Mouse (Mus musculus) midbrain, embryonic 15.5 days (tissue): ENCODE results near the gene Sptbn4. TPM values are rescaled to one million over a fixed set of nuclear protein-coding genes. Genes with fewer than 3 reads are reported as not detected.

Source experiments
- ATAC-seq: fragments of 200-750 bp; cut with Nextera tagmentation; replicated peaks from 2 replicates; pipeline ENCODE4 v1.8.0; 2017; ENCODE audit warnings: moderate TSS enrichment
- H3K27ac ChIP-seq: fragments of 300-500 bp; sonication (generic); 2 replicates; pipeline ENCODE4 v1.5.1; 2015; ENCODE audit warnings: mild to moderate bottlenecking, inconsistent platforms
- H3K27me3 ChIP-seq: fragments of 300-500 bp; sonication (generic); replicated peaks from 2 replicates; pipeline ENCODE4 v1.6.1; 2015; ENCODE audit warnings: inconsistent platforms
- H3K36me3 ChIP-seq: fragments of 300-500 bp; sonication (generic); replicated peaks from 2 replicates; pipeline ENCODE4 v1.6.1; 2015; ENCODE audit warnings: inconsistent platforms
- H3K4me1 ChIP-seq: fragments of 300-500 bp; sonication (generic); 2 replicates; pipeline ENCODE4 v1.6.1; 2015; ENCODE audit warnings: inconsistent platforms
- H3K4me2 ChIP-seq: fragments of 300-500 bp; sonication (generic); 2 replicates; pipeline ENCODE4 v1.6.1; 2015; ENCODE audit warnings: inconsistent platforms, mild to moderate bottlenecking, moderate library complexity
- H3K4me3 ChIP-seq: fragments of 300-500 bp; sonication (generic); 2 replicates; pipeline ENCODE4 v1.5.1; 2015; ENCODE audit warnings: mild to moderate bottlenecking, inconsistent platforms
- H3K9ac ChIP-seq: fragments of 300-500 bp; sonication (generic); 2 replicates; pipeline ENCODE4 v1.6.1; 2015; ENCODE audit warnings: mild to moderate bottlenecking, inconsistent platforms
- H3K9me3 ChIP-seq: fragments of 300-500 bp; sonication (generic); 2 replicates; pipeline ENCODE4 v1.6.1; 2016; ENCODE audit warnings: inconsistent platforms
- WGBS: fragments of 180-500 bp; shearing (Covaris S2); methylation state at CpG from one replicate; pipeline ENCODE4 v1.1.7; 2015; ENCODE audit warnings: mixed read lengths; 5-methylcytosine and 5-hydroxymethylcytosine counted together
- polyA plus RNA-seq: library from polyadenylated mRNA; unstranded; fragments of >200 nt; fragmentation: Nextera tagmentation; extraction: Ambion mirVana; gene quantifications from 2 replicates; pipeline ENCODE4 v1.2.1, GENCODE M21; 2015

Gene Sptbn4
- polyA plus RNA-seq, 1 experiment from 2014 or later: 4.4 TPM

DNA sequence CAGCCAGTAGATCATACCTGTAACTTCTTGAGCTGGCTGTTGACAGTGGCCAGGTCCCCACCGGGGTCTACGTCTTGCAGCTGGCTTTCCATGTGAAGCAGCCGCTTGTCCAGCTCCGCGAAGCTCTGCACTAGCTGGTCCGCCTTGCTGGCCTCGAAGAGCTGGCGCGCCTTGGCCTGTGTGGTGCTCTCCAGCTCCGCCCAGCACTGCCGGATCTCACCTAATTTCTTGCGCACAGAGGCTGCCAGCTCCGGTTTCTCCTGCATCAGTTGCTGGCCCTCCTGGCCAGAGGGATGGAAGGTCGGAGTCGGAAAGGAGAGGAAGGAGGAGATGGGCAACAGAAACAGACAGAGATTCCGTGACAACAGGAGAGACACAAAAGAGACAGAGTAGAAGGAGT lies 56.1 kb downstream of the Sptbn4 start:
- Histone ChIP-seq H3K36me3 (no peaks in the 10 kb centered on the region), H3K9ac (no peak overlapping the region), H3K27ac (no peak overlapping the region), H3K4me3 (no peak overlapping the region), H3K4me1 (peaks cover 8% of the 10 kb centered on the region), H3K4me2 (no peak overlapping the region), H3K27me3 (peaks cover 47% of the 10 kb centered on the region), H3K9me3 (no peaks in the 10 kb centered on the region)
- ATAC-seq: no peak
- WGBS: 42% methylated on average over 16 of the region's 16 CpGs

DNA sequence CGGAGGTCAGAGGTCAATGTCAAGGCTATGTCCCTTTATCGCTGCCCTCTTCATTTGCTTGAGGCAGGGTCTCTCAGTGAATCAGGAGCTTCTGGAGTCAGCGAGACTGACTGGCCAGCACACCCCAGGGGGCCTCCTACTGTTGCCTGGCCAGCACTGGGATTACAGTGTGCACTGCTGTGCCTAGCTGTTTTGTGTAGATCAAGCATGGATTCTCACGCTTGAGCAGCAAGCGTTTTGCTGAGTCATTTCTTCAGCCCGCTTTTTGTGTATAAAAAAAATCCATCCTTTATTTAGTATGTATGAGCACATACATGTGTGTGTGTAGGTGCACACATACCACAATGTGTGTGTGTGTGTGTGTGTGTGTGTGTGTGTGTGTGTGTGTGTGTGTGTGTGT lies 58.3 kb downstream of the Sptbn4 start:
- Histone ChIP-seq H3K4me1 (no peaks in the 10 kb centered on the region), H3K9ac (no peak overlapping the region), H3K27me3 (peaks cover 28% of the 10 kb centered on the region), H3K9me3 (no peaks in the 10 kb centered on the region), H3K36me3 (no peaks in the 10 kb centered on the region), H3K4me2 (no peak overlapping the region), H3K27ac (no peak overlapping the region), H3K4me3 (no peak overlapping the region)
- ATAC-seq: no peak
- 65% methylated on average over 6 of the region's 6 CpGs for whole genome bisulfite sequencing

DNA sequence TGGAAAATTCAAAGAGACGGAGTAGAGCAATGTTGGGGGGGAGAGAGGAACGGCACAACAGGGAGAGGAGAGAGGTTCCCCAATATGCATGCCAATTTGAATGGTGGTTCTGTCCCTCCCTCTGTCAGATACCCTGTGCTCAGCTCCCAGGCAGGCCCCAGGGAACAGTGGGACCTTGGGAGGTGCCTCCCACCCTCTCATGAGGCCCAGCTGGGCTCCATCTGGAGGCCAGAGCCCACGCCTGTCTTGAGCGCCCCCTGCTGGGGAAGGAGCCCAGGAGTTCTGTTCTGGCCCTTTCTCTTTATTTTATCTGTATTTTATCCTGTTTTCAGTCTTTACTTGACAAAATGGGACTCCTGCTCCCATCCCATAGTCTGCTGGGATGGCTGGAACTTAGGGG lies 62.8 kb downstream of the Sptbn4 start:
- ATAC-seq: no peak
- Histone ChIP-seq H3K36me3 (no peaks in the 10 kb centered on the region), H3K4me1 (no peaks in the 10 kb centered on the region), H3K9ac (no peak overlapping the region), H3K27ac (no peak overlapping the region), H3K9me3 (no peaks in the 10 kb centered on the region), H3K4me2 (no peak overlapping the region), H3K27me3 (no peaks in the 10 kb centered on the region), H3K4me3 (no peak overlapping the region)
- WGBS: 30% methylated on average over 4 of the region's 4 CpGs

DNA sequence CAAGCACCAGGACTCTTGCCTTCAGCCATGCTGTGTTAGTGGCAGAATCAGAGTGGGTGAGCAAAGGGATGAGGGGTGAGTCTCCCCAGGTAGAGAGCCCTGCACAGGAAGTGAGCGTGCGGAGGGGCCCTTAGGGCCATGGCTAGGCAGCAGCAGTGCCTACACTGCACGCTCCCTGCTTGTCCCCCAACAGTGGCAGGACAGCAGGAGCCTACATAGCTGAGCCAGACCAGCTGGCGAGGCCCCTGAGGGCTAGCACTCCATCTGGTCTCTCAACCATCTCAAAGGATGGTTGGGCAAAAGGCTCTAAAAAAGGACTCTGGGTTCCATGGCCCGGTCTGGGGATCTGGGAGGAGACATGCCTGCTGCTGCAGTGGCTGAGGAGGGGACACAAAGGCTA lies 63.4 kb downstream of the Sptbn4 start:
- H3K9me3 ChIP-seq: no peaks in the 10 kb centered on the region
- no peaks in the 10 kb centered on the region for H3K4me1 ChIP-seq
- H3K4me2 ChIP-seq: no peak overlapping the region
- no peak overlapping the region for H3K27ac ChIP-seq
- WGBS: 53% methylated on average over 5 of the region's 5 CpGs
- no peak overlapping the region for H3K9ac ChIP-seq
- H3K36me3 ChIP-seq: no peaks in the 10 kb centered on the region
- ATAC-seq: no peak
- H3K27me3 ChIP-seq: peaks cover under 1% of the 10 kb centered on the region; the same call in 1 of the 2 replicates
- H3K4me3 ChIP-seq: no peak overlapping the region

DNA sequence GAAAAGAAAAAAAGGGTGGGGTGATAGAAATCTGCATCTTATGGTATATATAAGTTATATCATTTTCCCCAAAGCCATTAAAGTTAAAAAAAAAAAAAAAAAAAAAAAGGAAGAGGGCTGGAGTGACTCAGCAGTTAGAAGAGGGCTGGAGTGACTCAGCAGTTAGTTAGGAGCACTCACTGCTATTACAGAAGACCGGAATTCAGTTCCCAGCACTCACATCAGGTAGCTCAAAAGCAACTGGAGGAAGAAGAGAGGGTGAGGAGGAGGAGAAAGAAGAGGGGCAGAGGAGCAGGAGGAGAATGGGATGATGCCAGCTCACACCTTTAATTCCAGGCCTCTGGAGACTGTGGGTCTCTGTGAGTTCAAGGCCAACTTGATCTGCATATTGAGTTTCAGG lies 64.3 kb downstream of the Sptbn4 start:
- H3K27me3 ChIP-seq: peaks cover 7% of the 10 kb centered on the region; the same call in 1 of the 2 replicates
- no peak overlapping the region for H3K9ac ChIP-seq
- H3K36me3 ChIP-seq: no peaks in the 10 kb centered on the region
- no peak overlapping the region for H3K27ac ChIP-seq
- H3K4me3 ChIP-seq: no peak overlapping the region
- no peaks in the 10 kb centered on the region for H3K9me3 ChIP-seq
- ATAC-seq: no peak
- no peaks in the 10 kb centered on the region for H3K4me1 ChIP-seq
- WGBS: 82% methylated on average over 1 of the region's 1 CpGs
- H3K4me2 ChIP-seq: no peak overlapping the region

DNA sequence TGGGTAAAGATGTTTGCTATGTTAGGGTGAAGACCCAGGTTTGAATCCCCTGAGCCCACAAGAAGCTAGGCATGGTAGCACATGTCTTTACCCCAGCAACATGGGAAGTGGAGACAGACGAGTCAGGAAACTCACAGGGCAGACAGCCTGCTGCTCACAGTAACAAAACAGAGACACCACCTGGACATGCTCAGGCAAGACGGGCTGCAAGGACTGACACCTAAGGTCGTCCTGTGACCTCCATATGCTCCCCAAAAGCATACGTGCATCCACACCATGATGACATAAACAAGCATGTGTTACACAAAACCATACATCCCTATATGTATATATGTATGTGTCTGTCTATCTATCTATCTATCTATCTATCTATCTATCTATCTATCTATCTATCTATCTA lies 65.9 kb downstream of the Sptbn4 start:
- Histone ChIP-seq H3K36me3 (no peaks in the 10 kb centered on the region), H3K9me3 (no peaks in the 10 kb centered on the region), H3K4me3 (no peak overlapping the region), H3K27ac (no peak overlapping the region), H3K4me1 (no peaks in the 10 kb centered on the region), H3K9ac (no peak overlapping the region), H3K27me3 (peaks cover 22% of the 10 kb centered on the region), H3K4me2 (no peak overlapping the region)
- WGBS: 56% methylated on average over 4 of the region's 4 CpGs
- ATAC-seq: no peak

DNA sequence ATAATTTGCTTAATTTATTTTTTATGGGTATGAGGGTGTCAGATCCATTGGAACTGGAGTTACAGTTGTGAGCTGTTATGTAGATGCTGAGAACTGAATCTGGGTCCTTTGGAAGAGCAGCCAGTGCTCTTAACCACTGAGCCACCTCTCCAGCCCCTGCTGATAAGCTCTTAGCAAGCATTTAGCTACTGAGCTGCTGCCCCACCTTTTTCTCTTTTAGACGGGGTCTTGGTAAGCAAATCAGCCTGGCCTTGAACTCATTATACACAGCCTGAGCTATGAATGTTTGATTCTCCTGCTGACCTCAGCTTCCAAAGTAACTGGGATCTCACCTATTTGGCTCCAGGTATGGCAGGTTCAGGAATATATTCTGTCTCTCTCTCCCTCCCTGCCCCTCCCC lies 66.5 kb downstream of the Sptbn4 start:
- Histone ChIP-seq H3K27ac (no peak overlapping the region), H3K4me2 (no peak overlapping the region), H3K4me3 (no peak overlapping the region), H3K9me3 (no peaks in the 10 kb centered on the region), H3K36me3 (no peaks in the 10 kb centered on the region), H3K4me1 (no peaks in the 10 kb centered on the region), H3K27me3 (peaks cover 28% of the 10 kb centered on the region), H3K9ac (no peak overlapping the region)
- 48% methylated on average over 1 of the region's 1 CpGs for WGBS
- no peak for ATAC-seq

DNA sequence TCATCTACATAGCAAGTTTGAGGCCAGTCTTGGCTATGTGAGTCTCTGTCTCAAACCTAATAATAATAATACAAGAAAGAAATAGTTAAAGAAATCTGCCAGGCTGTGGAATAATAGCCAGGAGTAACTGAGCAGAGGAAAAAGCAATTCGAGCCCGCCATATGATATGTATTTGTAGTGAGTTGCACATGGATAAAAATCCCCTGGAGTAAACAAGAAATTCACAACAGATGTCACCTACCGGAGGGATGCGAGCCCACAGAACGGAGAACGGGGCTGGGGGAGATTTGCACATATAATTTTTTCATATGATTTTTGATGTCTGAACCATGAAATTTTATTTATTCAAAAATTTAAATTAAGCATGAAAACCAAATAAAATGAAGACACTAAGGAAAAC lies 67.7 kb downstream of the Sptbn4 start:
- Histone ChIP-seq H3K36me3 (no peaks in the 10 kb centered on the region), H3K9ac (no peak overlapping the region), H3K4me2 (no peak overlapping the region), H3K9me3 (no peaks in the 10 kb centered on the region), H3K27me3 (peaks cover 38% of the 10 kb centered on the region), H3K4me3 (no peak overlapping the region), H3K27ac (no peak overlapping the region), H3K4me1 (peaks cover 3% of the 10 kb centered on the region; the same call in 1 of the 2 replicates)
- ATAC-seq: no peak
- WGBS: 76% methylated on average over 6 of the region's 6 CpGs

DNA sequence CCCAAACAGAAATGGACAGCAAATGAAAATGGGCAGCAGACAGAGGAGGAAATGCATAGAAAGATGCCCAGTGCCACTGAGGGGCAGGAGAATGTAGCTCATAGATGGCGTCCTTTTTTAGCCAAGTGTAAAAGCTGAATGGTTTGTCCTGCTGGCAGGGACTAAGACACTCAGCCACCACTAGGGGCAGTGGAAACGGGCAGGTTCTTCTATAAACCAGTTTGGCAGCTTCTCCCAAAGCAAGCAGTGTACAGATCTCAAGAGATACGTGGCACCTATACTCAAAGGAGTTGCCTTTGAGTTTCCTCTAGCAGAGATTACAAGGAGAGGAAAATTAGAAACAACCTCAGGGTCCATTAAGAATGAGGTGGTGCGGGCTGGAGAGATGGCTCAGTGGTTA lies 69.1 kb downstream of the Sptbn4 start:
- H3K27me3 ChIP-seq: peaks cover 51% of the 10 kb centered on the region
- 20% methylated on average over 4 of the region's 4 CpGs for WGBS
- H3K27ac ChIP-seq: no peak overlapping the region
- H3K36me3 ChIP-seq: no peaks in the 10 kb centered on the region
- no peak overlapping the region for H3K9ac ChIP-seq
- H3K4me3 ChIP-seq: no peak overlapping the region
- no peak overlapping the region for H3K4me2 ChIP-seq
- H3K9me3 ChIP-seq: no peaks in the 10 kb centered on the region
- ATAC-seq: no peak
- H3K4me1 ChIP-seq: peaks cover 3% of the 10 kb centered on the region; the same call in 1 of the 2 replicates

DNA sequence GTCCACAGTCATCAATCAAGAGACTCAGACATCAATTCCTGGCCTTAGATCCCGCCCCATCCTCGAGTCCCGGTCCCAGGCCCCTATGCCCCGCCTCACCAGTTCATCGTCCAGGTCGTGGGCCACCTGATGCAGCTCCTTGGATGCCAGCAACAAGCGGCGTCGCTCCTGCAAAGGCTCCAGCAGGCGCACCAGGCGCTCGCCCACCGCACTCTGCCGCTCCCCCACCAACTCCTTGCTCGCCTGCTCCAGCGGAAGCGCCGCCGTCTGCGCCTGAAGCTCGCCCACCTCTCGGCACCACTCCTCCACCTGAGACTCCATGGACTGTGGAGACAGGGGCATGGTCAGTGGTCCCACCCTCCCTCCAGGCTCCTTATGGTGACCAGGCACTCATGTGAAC lies 72.2 kb downstream of the Sptbn4 start:
- Histone ChIP-seq H3K9ac (no peak overlapping the region), H3K9me3 (no peaks in the 10 kb centered on the region), H3K4me3 (no peak overlapping the region), H3K4me1 (peaks cover 5% of the 10 kb centered on the region; the same call in 1 of the 2 replicates), H3K4me2 (0 out of 2 replicates have a peak overlapping the region, but pooled peaks have one; percentile 1), H3K27ac (no peak overlapping the region), H3K27me3 (peaks cover 82% of the 10 kb centered on the region), H3K36me3 (peaks cover 10% of the 10 kb centered on the region)
- ATAC-seq: no peak
- 2% methylated on average over 22 of the region's 22 CpGs for WGBS

DNA sequence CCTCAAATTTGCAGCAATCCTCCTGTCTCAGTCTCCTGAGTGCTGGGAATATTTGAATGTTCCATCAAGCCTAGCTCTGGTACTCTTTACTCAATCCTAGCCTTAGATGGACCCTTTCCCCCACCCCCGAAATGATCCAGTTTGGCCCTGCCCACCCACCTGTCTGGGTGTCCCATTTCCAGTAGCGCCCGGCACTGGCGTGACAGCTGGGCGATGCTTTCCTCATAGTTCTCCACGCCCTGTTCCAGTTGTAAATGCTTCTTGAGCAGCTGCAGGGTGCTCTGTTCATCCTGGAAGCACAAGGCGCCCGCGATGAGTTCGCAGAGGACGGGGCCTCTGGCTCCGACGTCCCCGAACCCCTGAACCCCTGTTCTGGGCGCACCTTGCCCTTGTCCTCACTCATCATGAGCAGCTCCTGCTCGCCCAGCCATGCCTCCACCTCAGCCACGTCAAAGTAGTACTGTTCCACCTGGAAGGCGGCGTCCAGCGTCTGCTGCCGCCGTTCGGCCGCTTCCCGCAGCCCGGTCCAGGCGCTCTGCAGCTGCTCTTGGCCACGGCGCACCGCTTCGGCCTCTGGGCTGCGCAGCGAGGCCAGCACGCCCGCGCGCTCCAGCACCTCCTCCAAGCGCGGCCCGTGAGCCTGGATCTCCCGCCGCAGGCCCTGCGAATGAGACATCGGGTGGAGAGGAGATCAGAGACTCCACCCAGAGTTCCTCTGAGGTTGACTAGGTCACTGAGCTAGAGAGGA lies 75.6 kb downstream of the Sptbn4 start:
- Histone ChIP-seq H3K9me3 (no peaks in the 10 kb centered on the region), H3K27ac (no peak overlapping the region), H3K36me3 (peaks cover 17% of the 10 kb centered on the region), H3K4me3 (no peak overlapping the region), H3K9ac (no peak overlapping the region), H3K4me2 (no peak overlapping the region), H3K4me1 (peaks cover 5% of the 10 kb centered on the region; the same call in 1 of the 2 replicates), H3K27me3 (peaks cover 96% of the 10 kb centered on the region)
- WGBS: 11% methylated on average over 44 of the region's 44 CpGs
- no peak for ATAC-seq

DNA sequence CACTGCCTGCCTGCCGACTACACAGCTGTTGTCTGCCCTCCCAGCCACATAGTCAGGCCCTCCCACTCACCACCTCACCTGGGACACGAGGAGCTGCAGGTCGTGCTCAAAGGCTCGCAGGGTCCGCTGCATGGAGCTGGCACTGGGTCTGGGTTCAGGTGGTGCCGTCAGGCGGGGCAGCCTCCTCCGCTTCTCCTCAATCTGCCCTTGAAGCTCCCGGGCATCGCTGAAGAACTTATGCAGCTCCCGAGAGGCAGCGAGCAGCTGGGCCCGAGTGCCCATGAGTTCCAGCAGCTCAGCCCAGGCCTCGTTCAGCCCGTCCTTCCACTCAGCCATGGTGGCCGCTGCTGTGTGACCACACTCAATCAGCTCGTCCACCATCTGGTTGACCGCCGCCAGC lies 78.4 kb downstream of the Sptbn4 start:
- H3K9ac ChIP-seq: no peak overlapping the region
- ATAC-seq: no peak
- H3K4me1 ChIP-seq: 0 out of 2 replicates have a peak, but pooled peaks cover 3% of the 10 kb centered on the region
- 87% methylated on average over 19 of the region's 19 CpGs for WGBS
- no peak overlapping the region for H3K27ac ChIP-seq
- no peak overlapping the region for H3K4me2 ChIP-seq
- H3K27me3 ChIP-seq: peaks cover 99% of the 10 kb centered on the region
- H3K36me3 ChIP-seq: peaks cover 17% of the 10 kb centered on the region
- no peak overlapping the region for H3K4me3 ChIP-seq
- H3K9me3 ChIP-seq: no peaks in the 10 kb centered on the region

DNA sequence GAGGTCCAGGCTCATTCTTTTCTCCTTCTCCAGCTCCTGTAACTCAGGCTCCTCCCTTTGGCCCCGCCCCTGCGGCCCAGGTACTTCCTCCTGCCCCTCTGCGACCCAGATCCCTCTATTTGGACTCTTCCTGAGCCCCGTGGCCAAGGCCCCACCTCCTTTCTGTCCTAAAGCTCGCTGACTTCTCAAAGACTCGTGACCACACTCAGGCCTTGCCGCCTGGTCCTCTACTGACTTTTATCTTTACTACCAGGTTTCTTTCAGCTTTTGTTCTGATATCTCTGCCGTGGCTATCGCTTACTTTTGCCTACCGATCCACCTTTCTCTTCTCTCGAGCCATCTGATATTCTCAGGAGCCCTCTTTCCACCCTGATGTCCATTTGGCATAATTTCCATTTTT lies 79.5 kb downstream of the Sptbn4 start:
- WGBS: 20% methylated on average over 11 of the region's 11 CpGs
- Histone ChIP-seq H3K4me1 (0 out of 2 replicates have a peak, but pooled peaks cover 3% of the 10 kb centered on the region), H3K9ac (no peak overlapping the region), H3K9me3 (no peaks in the 10 kb centered on the region), H3K4me2 (no peak overlapping the region), H3K36me3 (peaks cover 17% of the 10 kb centered on the region), H3K27ac (no peak overlapping the region), H3K4me3 (no peak overlapping the region), H3K27me3 (peaks cover 98% of the 10 kb centered on the region)
- ATAC-seq: no peak
